Mouse (Mus musculus) gastrocnemius, adult 2 months (tissue): ENCODE measurements around the gene Tia1. TPM values are rescaled to one million over a fixed set of nuclear protein-coding genes. Genes with fewer than 3 reads are reported as not detected.

Source experiments
- DNase-seq: peaks from one replicate; pipeline ENCODE4 v3.0.0; 2022
- H3K27ac ChIP-seq: fragments of 200-600 bp; 2 replicates; pipeline ENCODE4 v1.8.1; 2022; ENCODE audit warnings: mild to moderate bottlenecking
- H3K4me3 ChIP-seq: fragments of 200-600 bp; 2 replicates; pipeline ENCODE4 v1.8.1; 2022; ENCODE audit warnings: mild to moderate bottlenecking, moderate library complexity
- CTCF ChIP-seq: fragments of 200-600 bp; IDR thresholded peaks from 2 replicates; pipeline ENCODE4 v1.8.1; 2022; ENCODE audit warnings: antibody characterized with exemption, mild to moderate bottlenecking, moderate library complexity
- intact Hi-C: fragments of 180-260 bp; cut with DNase I; formaldehyde crosslinking; loops from one replicate; pipeline ENCODE4 v1.15.1; 2025
- total RNA-seq, 2 experiments: library from RNA; stranded (reverse); gene quantifications; 2 replicates each; pipeline ENCODE4 v1.2.3; 2021

The Tia1 gene
- total RNA-seq, 2 experiments from 2014 or later = 20.7 to 22.7 TPM

- intact Hi-C loops = no loop called here
- no peak overlapping the region for H3K27ac ChIP-seq
- no peak for TF ChIP-seq CTCF
Observed at GRCm38 (mm10) chr6:86445551-86445950, 41.5 kb downstream of the Tia1 start.

GRCm38 (mm10) chr6:86446927-86447568, 43.0 kb downstream of the Tia1 start:
- intact Hi-C loops = no loop called here
- TF ChIP-seq CTCF = no peak
- H3K27ac ChIP-seq = no peak overlapping the region
- H3K4me3 ChIP-seq = no peak overlapping the region
- DNase-seq = no peak

More at GRCm38 (mm10) chr6:86445551-86445950, 41.5 kb downstream of the Tia1 start:
- DNase-seq = no peak
- H3K4me3 ChIP-seq = no peak overlapping the region

GRCm38 (mm10) chr6:86456727-86457126, 52.7 kb downstream of the Tia1 start:
- DNase-seq = no peak
- intact Hi-C loops = no loop called here
- Histone ChIP-seq H3K4me3 (no peak overlapping the region), H3K27ac (no peak overlapping the region)
- no peak for TF ChIP-seq CTCF

GRCm38 (mm10) chr6:86463079-86463478, 59.1 kb downstream of the Tia1 start:
- intact Hi-C loops = no loop called here
- no peak for DNase-seq
- H3K4me3 ChIP-seq = no peak overlapping the region
- no peak for TF ChIP-seq CTCF
- no peak overlapping the region for H3K27ac ChIP-seq

- intact Hi-C loops = no loop called here
- H3K27ac ChIP-seq = peak overlapping the region; percentile 92
- peak overlapping the region; percentile 73 for H3K4me3 ChIP-seq
- DNase-seq = no peak
- no peak for TF ChIP-seq CTCF
Observed at GRCm38 (mm10) chr6:86471317-86471716, 67.3 kb downstream of the Tia1 start.

GRCm38 (mm10) chr6:86471760-86472099, 67.7 kb downstream of the Tia1 start:
- DNase-seq = no peak
- Histone ChIP-seq H3K27ac (peak overlapping the region; percentile 92), H3K4me3 (peak overlapping the region; percentile 73)
- intact Hi-C loops = loop anchor here (1.0 to 2.0 kb wide), 3 partner anchors 43 to 198 kb away; partner anchors contain the start of genes Mxd1 and Pcbp1
- TF ChIP-seq CTCF = no peak

- Histone ChIP-seq H3K4me3 (peak overlapping the region; percentile 73), H3K27ac (peak overlapping the region; percentile 92)
- peak; percentile 96 for TF ChIP-seq CTCF
- DNase-seq = peak; percentile 100
- intact Hi-C loops = loop anchor here (1.0 to 2.0 kb wide), 3 partner anchors 42 to 197 kb away; partner anchors contain the start of genes Mxd1 and Pcbp1
Observed at GRCm38 (mm10) chr6:86472100-86472955, 68.3 kb downstream of the Tia1 start.

GRCm38 (mm10) chr6:86473077-86473476, 69.1 kb downstream of the Tia1 start:
- intact Hi-C loops = loop anchor here (2.0 kb wide), 1 partner anchor 42 kb away; no protein-coding TSS in a partner anchor
- H3K27ac ChIP-seq = peak overlapping the region; percentile 92
- DNase-seq = no peak
- peak; percentile 3; the same call in 1 of the 2 replicates for TF ChIP-seq CTCF
- peak overlapping the region; percentile 73 for H3K4me3 ChIP-seq

GRCm38 (mm10) chr6:86474072-86474471, 70.1 kb downstream of the Tia1 start:
- peak overlapping the region; percentile 73 for H3K4me3 ChIP-seq
- intact Hi-C loops = no loop called here
- H3K27ac ChIP-seq = peak overlapping the region; percentile 92
- DNase-seq = no peak
- no peak for TF ChIP-seq CTCF

GRCm38 (mm10) chr6:86474646-86475181, 70.7 kb downstream of the Tia1 start:
- no peak for TF ChIP-seq CTCF
- peak overlapping the region; percentile 73 for H3K4me3 ChIP-seq
- intact Hi-C loops = no loop called here
- H3K27ac ChIP-seq = peak overlapping the region; percentile 92
- no peak for DNase-seq

GRCm38 (mm10) chr6:86475462-86476167, 71.6 kb downstream of the Tia1 start:
- TF ChIP-seq CTCF = no peak
- Histone ChIP-seq H3K27ac (peak overlapping the region; percentile 92), H3K4me3 (peak overlapping the region; percentile 73)
- intact Hi-C loops = no loop called here
- DNase-seq = peak; percentile 87

- H3K4me3 ChIP-seq = no peak overlapping the region
- no peak for TF ChIP-seq CTCF
- no peak for DNase-seq
- intact Hi-C loops = no loop called here
- H3K27ac ChIP-seq = peak overlapping the region; percentile 92
Observed at GRCm38 (mm10) chr6:86476931-86477330, 72.9 kb downstream of the Tia1 start.
